Mouse (Mus musculus) cerebellum, postnatal 10 days (tissue): ENCODE measurements at regions not wholly inside any gene's neighbourhood (a gene's known extent, or its start where the extent isn't known, plus 50 kb on each side); places are given as distances from the start of the nearest gene placed in this dataset.

Experiments
- DNase-seq, 2 experiments: peaks; one replicate each; pipeline ENCODE4 v3.0.0; 2021; ENCODE audit warnings: mixed read lengths in 2 of 2

DNA sequence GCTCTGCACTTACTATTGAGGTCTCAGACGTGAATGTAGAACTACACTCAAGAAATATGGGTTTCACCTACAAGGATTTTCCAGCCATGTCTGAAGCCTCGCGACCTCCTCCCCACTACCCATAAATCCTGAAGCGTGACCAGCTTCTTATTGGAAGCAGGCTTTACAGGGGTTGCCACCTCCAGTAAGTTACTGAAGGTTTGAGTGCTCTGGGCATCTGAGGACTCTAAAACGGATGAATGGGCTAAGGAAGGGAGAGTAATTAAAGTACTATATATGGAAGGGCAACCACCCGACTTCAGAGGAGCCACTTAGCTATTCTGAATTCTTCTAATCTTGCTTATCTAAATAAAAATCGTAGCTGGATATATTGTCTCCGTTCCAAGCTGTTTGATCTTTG, 136.1 kb upstream of the Hmga2 start:
- no peak for DNase-seq

DNA sequence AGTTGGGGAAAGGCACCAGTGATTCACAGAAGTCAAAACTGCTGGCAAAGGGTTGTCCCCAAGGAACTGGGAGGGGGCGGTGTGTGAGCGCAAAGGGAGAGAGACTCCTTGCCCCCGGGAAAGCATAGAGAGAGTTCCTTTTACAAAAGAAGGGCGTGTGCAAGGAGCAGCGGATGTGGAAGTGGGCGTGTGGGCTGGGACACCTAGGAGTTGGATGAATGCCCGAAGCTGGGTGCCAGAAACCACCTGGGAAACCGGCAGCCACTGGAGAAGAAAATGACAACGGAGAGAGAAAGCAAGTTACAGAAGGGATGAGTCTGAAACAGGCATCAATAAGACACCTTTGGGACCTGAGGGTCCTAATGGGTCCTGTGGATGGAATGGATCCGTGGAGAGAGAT, 133.8 kb upstream of the Hmga2 start:
- DNase-seq = peak; percentile 9 to 18

DNA sequence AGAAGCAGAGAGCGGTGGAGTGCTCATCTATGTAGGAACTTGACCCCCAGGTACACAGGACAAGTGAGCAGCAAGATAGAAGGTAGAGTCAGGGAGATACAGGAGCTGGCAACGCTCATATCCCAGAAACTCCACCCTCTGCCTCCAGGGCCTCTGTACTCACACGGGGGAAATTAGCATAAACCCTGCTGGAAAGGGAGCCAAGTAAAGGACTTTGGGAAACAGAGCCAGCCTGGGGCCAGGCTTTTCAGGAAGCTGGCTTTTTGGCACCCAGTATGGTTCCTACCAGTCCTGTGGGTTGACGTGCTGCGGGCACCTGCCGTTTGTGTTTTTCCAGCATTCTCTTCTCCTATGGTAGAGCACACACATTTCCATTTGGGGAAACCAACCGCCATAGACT, 128.2 kb upstream of the Hmga2 start:
- DNase-seq = peak; percentile 38 to 54

DNA sequence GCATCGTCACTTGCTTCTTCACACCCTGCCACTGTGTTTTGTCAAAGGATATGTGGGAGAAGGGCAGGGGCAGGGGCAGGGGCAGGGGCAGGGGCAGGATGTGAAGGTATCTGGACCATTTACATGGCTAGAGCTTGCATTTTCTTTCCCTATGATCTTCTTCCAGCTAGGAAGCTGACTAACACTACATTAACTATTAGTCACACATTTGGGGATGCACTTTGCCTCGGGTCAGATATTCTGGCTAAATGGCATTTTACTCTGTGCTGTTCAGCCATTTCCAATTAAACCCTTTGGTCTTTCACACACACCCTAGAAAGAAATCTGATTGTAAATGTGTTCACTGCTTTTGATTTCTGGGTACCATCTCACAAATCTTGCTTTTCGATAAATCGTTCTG, 126.9 kb upstream of the Hmga2 start:
- DNase-seq = no peak

DNA sequence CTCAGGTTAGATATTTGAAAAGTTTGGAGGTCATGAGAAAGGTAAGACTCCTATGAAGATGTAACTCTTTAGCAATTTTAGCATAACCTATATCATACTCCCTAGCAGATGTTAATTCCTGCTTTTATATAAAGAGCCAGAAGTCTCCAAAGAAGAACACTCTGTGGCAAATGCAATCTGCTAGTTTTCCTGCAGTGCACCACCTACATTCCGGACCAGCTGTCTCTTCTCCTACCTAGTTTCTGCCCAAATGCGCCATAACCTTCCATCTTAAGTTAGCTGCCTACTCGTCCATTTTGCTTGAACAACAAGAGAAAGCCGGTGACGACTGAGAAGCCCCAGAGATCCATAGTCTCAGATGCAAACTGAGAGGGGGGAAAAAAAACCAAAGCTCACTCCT, 124.5 kb upstream of the Hmga2 start:
- DNase-seq = no peak

DNA sequence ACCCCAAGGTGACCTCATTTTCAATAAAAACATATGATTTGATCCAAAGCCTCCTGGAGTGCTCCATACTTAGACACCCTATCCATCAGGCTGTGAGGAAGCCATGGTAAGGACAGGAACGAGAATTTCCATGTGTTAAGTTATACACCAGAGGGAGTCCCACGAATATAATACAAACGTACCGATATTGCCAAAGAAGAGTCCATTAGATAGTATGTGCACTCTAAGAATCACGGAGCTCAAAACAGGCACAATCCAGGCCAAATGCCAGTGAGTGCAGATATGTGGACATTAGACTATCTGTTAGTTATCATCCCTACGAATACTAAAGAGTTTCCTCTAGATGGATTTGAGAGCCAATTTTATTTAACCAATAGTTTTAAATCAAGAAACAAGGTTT, 123.3 kb upstream of the Hmga2 start:
- DNase-seq = no peak

DNA sequence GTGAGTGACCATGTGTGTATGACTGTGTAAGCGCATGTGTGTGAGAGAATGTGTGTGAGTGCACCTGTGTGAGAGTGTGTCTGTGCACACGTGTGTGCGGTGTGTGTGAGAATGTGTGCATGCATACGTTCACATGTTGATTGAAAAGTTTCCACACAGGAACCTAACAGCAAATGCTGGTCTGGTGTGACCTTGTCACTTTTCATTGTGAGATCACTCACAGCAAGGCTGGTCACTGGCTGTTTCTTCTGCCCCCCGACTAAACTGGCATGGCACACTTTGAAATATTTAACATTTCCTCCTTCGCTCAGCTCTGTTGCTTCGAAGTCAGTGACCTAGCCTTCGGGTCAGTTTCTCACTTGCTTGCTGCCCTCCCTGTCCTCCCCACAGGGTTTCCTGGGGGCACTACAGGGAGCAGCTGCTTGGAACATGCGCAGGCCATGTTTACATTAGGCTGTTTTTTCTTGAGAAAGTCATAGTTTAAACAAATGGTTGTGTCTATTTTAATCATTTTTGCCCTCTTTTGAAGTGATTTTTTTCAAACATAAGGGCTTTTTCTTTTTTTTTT, 121.1 kb upstream of the Hmga2 start:
- DNase-seq = no peak

DNA sequence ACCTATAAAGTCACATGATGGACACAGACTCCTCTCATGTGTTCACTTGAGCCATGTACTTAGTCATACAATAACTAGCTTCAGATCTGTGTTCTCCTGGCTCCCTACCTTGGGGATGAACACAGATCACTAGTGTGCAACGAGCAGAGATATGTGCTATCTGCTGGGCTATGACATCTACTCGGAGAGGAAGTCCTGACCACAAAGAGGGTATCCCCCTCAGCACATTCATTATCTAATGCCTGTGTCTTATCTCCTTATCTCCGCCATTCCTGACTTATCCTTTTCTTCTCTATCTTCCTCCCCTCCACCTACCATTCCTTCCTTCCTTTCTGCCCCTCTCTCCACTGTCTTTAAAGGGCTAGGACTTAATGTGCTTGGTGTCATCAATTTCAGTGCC, 118.9 kb upstream of the Hmga2 start:
- no peak for DNase-seq

DNA sequence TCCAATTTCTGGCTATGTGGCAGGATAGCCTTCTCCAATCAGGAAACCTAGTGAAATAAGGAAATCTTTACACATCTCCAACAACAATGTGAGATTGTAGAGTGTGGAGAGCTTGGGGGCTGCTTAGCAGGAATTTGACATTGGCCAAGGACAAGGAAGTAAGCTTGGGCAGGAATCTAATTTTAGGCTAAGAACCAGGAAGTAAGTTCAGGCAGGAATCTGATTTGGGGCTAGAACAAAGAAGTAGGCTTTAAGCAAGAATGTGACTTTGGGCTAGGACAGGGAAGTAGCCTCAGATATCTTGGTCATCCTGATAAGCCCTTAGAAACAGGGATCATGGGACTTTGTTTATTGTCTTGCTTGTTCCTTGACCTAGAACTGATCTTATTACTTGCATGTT, 117.6 kb upstream of the Hmga2 start:
- DNase-seq = no peak

DNA sequence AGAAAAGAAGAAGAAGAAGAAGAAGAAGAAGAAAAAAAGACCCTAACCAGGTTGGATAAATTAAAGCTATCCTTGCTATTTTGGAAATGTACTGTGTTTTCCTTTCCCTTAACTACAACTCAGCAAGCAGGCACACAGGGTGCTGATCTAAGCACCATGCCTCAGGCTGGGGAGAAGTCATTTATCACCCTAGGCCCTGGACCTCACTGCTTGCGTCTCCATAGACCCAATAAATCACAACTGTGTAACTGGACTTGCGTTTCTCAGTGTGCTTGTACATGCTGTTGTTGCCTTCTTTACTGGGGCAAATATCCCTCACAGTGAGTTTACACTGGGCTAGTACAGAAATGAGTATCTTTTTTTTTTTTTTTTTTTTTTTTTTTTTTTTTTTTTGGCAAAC, 113.4 kb upstream of the Hmga2 start:
- DNase-seq = no peak

DNA sequence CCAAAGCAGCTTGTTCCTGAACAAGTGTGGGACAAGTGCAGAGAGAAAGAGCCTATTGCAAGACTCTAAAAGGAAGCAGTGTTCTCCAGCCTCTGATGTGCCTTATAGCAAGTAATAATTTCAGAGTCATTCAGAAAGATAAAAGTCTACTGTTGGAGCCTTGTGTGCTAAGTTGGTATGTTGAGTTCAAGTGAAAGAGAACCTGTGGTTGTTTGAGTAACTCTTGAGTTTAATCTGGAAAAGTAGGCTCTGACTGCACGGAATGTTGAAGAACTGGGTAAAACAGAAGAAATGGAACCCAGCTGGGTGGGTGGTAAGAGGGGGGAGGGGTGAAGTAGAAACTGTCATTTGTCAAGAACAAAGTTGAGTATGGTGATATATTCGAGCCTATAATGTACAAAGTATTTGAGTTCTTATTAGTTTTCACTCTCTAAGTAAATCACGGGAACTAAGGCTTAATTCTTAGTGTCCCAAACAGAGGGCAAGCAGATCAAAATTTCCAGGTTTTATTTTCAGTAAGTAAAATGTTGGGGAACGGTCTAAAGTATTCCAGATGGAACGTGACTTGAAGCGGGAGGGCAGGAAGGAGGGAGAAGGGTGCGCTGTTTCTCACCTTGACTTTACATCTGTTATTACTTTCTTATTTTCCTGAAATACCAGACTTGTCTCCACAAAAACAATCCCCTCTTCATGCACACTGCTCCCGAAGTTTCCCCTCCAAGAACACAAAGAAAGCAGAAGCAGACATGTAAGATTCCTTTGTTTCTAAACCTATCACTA, 111.8 kb upstream of the Hmga2 start:
- DNase-seq = no peak

DNA sequence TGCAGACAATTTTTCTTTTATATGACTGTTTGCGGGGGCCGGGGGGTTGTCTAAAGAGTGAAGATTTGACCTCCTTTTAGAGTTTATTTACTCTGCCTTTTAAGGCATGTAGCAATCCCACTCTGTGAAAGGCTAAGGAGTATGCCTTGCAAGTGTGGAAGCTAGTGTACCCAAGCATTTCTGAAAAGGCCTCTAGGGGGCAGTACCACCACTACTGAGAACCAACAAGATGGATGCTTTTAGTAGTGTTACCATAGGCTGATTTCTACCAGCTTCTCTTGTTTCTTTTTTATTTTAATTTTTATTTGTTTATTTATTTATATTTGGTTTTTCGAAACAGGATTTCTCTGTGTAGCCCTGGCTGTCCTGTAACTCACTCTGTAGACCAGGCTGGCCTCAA, 110.9 kb upstream of the Hmga2 start:
- peak; percentile 64 to 68 for DNase-seq

DNA sequence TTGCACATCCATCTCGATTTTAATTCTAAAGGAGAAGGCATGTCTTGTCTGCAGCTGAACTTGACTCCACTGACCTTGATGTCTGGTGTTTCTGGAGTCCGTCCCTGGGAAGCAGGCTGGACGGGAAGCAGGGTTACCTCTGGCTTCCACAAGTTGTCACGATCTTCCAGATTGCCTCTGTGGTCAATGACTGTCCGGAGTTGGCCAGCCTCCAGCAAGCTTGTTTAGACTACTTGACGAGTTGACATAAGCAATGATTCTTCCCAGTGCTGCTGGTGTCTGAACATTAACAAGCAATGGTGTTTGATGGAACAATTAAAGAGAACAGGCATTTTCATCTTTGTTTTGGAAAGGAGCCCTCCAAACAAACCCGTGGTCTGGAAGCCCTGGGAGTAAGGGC, 106.2 kb upstream of the Hmga2 start:
- peak; percentile 26 to 31 for DNase-seq

DNA sequence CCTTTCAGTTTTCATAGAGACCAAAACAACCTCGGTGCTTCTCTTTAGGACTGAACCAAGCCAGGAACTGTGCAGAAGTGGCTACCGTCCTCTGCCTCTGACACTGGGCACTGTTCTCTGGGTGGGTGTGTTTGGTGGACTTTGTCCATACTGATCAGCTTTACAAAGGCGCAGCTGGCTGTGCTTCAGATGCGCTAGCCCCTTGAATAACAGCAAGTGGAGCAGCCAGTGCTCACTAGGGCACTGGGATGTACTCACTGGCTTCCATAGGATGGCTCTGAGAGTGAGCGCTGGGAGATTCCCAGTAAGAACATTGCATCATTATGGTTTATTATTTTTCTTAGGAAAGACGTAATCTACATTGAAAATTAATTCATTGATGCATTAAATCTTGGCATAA, 105.3 kb upstream of the Hmga2 start:
- no peak for DNase-seq

DNA sequence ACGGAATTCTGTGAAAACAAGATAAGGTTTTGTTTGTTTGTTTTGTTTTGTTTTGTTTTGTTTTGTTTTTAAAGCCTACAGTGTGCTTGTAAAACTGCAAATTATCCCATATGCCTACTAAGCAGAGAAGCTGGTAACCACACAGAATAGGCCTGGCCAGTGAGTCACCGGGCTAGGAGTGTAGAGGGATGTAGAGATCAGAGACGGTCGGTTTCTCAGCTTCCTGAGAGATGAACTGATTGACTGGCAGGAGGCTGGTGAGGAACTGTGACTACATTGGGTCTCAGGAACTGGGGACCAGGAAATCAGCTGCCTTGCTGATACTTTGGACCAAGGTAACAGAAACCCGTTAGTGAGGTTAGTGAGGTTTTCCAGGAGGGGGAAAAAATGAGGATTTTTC, 100.6 kb upstream of the Hmga2 start:
- DNase-seq = no peak

DNA sequence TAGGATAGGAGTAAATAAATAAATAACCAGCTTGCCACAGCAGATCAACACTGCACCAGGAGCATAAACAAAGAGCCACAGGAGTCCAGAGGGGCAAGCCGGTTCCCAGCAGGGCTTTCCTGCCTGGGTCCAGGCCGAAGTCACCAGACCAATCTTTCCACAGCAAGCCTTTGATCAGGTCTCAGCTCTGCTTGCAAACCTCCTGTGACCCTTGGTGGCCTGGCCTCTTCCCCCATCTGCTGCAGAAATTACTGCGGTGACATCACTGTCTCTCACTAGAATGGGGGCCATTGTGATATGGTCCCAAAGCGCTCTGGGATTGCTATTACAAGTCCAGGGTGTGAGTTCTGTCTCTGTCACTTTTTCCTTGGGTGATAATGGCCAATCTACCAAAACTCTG, 99.9 kb upstream of the Hmga2 start:
- DNase-seq = no peak

DNA sequence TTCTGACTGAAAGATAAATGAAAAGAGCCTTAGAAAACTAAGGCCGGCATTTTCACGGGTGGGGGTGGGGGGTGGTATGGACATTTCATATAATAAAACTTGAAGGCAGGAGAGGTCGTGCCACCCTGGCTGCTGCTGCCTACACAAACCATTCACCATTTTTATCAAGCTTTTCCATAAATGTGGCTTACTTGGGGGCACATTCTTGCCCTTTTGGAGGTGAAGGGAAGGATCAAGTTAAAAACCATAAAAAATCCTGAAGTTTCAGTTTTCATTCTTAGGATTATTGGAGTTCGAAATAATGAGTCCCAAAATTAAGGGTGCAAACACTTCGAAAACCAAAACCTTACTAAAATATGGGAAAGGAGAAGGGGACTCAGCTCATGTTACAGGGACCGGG, 95.1 kb upstream of the Hmga2 start:
- no peak for DNase-seq

DNA sequence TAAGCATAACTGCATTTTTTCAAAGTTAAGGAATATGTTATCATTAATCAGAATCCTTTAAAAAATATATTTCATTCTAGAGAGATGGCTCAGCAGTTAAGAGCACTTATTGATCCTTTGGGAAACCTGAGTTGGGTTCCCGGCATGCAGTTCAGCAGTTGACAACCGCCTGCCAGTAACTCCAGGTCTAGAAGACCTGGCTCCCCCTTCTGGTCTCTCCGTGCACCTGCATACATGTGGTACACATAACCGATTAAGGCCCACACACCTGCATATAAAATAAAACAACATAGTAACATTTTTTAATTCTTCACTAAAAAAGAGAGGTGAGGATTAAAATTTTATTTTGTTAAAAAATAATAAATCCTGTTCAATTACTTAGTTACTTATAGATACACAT, 89.7 kb upstream of the Hmga2 start:
- DNase-seq = no peak

DNA sequence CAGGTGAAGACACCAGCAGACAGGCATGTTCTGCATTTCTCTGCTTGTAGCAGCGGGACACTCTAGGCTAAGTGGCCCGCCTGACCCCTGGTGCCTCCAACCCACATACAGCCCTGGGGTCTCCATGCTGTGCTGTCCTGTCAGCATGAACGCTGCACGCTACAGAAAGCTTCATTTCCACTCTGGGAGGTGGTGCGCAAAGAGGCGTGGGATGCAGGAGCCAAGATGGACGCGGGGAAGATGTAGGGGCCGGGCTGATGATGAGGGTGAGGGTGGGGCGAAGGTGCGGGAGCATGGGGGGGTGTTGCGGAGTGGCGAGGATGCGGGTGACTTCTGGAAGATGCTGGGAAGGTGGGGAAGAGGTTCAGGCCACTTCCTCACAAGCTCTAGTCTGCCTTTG, 88.6 kb upstream of the Hmga2 start:
- DNase-seq = no peak

DNA sequence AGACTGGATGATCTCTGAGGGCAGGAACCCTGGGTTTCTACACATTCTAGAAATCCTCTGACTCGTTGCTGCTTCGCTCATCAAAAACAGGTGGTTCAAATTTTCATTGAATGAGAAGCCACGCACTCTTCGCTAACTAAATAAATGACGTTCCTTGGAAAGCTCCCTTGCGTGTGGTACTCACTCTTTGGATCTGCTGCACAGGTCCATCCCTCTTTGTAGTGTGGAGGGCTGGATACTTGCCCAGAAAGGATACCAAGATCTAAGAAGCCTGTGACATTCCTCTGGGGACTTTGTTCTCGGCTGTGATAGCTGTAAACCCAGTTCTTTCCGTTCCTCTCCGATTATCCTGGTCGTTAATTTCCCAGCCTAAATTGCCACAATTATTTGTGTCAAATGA, 87.7 kb upstream of the Hmga2 start:
- DNase-seq = no peak

DNA sequence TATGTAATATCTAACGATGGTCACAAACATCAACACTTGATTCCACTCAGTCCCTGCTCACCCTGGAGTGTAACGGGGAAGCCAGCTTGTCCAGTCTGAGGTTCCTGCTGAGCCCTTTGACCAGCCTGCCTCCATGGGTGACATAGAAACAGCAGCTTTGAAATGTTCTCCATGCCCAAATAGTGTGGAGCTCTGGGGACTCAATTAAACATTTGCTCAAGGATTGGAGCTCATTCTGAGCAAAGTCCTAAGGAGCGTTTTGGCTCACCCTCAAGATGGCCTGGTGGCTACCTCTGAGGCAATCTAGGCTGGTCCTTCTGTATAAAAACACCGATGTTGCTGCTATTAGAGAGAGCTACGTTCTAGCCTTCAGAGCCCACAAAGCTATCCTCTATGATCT, 85.6 kb upstream of the Hmga2 start:
- DNase-seq = no peak

DNA sequence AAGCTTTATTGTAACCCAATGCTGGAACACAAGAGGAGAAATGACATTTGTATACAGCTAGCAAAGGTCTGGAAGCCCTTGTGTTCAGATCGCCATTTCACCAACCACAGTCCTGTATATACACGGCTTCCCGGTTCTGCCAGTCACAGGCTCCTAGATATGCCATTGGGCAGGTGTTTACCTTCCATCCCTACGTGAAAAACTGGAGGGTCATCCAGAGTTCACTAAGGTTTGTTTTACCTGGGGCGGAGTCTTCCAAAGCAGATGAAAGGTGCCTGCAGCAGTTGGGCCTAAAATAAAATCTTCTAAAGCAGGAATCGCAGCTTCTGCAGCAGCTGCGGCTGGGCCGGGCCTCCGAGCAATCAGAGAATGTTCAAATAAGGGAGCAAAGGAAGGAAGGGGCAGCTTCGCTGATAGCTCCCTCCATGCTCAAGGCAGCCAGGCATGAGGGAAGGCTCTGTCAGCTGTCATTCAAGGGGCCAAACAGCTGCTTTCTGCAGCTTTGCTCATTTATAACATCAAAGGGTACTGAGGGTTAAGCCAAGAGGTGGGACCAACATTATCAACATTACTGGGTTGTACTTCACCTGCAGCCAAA, 81.7 kb upstream of the Hmga2 start:
- DNase-seq = no peak

DNA sequence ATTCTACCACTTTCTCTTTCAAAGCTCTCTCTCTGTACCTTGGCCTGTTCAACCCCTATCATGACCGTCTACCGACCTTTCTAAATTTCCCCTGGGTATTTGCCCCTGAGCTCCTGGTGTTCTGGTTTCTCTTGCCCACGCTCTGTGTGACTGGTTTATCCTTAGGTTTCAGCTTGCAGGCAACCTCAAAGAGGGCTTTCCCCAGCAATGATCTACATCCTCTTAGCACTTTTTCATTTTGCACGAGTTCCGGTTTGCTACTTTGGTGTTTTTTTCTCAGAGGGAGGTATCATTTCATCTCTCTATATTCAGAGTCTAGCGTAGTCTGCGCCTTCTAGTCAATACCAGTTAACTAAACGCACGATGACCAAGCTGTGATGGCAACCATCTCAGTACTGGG, 79.8 kb upstream of the Hmga2 start:
- no peak for DNase-seq

DNA sequence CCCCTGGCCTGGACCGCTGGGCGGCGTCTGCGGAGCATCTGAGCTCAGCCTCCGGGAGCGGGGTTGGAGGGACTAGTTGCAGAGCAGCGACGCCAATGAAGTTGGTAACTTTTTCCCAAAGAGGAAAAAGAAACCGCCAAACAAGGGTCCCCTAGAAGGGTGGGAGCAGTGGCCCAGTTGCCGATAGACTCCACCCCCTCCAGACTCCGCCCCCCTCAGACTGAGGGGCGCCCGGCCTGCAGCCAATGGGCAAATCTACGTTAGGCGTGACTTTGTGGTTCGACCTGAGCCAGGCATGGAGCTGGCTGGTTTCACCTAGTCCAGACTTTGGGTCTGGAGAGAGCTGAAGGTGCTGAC, 76.8 kb upstream of the Hmga2 start:
- peak; percentile 19 to 42 for DNase-seq
